Mouse (Mus musculus): Measurements from ENCODE around the gene Mettl14. TPM values are rescaled to one million over a fixed set of nuclear protein-coding genes. Genes with fewer than 3 reads are reported as not detected.
A peak's percentile ranks its signal among the peaks of the same experiment; 100 is the strongest.

The Mettl14 gene
- polyA plus RNA-seq, 1 experiment from 2014 or later, result 12.7 TPM

DNA sequence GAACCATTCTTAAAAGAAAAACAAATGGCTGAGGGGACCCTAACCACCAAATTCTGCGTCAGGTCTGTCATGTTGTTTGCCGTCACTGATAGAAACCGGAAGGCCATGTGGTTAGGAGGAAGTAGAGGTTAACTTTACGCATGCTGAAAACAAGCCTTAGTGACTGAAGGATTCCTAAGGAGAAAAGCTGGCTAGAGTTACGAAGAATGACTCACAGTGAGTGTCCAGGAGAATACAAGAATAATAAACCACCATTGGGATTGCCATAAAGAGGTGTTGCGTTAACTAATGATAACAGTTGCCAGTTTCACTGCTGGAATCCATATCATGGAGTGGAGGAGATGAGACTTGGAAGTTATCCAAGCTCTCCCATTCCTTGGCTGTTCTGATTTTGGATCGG lies 51.0 kb downstream of the Mettl14 start:
- Histone ChIP-seq H3K4me2 (no peak overlapping the region), H3K4me1 (peaks cover 9% of the 10 kb centered on the region; the same call in 1 of the 2 replicates), H3K9me3 (replicated peaks) (no peaks in the 10 kb centered on the region), H3K27me3 (replicated peaks) (no peaks in the 10 kb centered on the region), H3K36me3 (peaks cover 3% of the 10 kb centered on the region; the same call in 1 of the 2 replicates), H3K27ac (peak overlapping the region; percentile 22; the same call in 1 of the 2 replicates), H3K4me3 (no peak overlapping the region), H3K9ac (no peak overlapping the region)
- ATAC-seq, result no peak
- 51% methylated on average over 7 of the region's 7 CpGs for WGBS (ENCODE audit: insufficient replicate concordance)

DNA sequence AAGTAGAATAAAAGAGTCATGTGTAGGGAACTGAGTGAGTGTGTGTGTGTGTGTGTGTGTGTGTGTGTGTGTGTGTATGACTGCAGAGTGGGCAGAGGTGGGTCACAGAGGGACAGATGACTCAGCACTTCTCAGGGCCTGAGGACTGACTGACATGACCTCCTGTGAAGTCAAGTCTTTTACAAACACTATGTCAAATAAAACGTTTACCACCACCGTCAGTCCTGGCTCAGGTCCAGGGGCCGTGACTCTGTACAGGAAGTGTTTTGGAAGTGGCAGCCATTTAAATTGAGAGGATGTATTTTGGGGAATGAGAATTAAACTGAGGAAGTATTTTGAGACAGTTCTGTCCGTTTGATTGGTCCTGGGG lies 52.9 kb downstream of the Mettl14 start:
- Histone ChIP-seq H3K4me1 (peaks cover 9% of the 10 kb centered on the region; the same call in 1 of the 2 replicates), H3K9ac (no peak overlapping the region), H3K4me3 (no peak overlapping the region), H3K9me3 (replicated peaks) (no peaks in the 10 kb centered on the region), H3K36me3 (no peaks in the 10 kb centered on the region), H3K4me2 (no peak overlapping the region), H3K27me3 (replicated peaks) (no peaks in the 10 kb centered on the region), H3K27ac (no peak overlapping the region)
- ATAC-seq, result peak; percentile 72
- 47% methylated on average over 4 of the region's 4 CpGs for WGBS (ENCODE audit: insufficient replicate concordance)

DNA sequence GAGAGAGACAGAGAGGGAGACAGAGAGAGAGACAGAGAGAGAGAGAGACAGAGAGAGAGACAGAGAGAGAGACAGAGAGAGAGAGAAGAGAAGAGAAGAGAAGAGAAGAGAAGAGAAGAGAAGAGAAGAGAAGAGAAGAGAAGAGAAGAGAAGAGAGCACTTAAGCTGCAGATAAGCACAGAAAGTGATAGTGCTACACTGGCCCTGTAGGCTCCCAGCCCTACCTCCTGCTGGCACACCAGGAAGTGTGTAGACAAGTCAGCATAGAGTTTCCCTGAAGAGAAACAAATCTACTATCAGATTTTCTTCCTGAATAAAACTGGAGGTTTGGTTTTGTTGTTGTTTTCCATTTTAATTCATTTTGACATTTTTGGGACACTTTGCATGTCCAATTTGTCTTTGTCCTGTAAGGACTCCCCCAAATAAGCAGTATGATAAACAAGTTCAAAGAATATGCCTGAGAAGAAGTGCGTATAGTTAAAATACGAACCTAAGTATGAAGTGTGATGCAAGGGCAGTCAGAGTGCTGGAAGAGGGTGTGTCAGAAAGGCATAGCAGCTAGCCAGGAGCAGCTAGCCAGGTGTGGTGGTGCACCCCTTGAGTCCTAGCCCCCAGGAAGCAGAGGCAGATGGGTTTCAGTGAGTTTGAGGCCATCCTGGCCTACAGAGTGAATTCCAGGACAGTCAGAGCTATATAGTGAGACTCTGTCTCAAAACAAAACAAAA lies 53.4 kb downstream of the Mettl14 start:
- 72% methylated on average over 2 of the region's 2 CpGs for WGBS (ENCODE audit: insufficient replicate concordance)
- H3K9ac ChIP-seq, result no peak overlapping the region
- H3K9me3 ChIP-seq (replicated peaks), result no peaks in the 10 kb centered on the region
- ATAC-seq, result no peak; the same call in 1 of the 2 replicates
- H3K27me3 ChIP-seq (replicated peaks), result no peaks in the 10 kb centered on the region
- peaks cover 1% of the 10 kb centered on the region; the same call in 1 of the 2 replicates for H3K36me3 ChIP-seq
- H3K4me1 ChIP-seq, result peaks cover 9% of the 10 kb centered on the region; the same call in 1 of the 2 replicates
- no peak overlapping the region for H3K4me2 ChIP-seq
- no peak overlapping the region for H3K4me3 ChIP-seq
- H3K27ac ChIP-seq, result no peak overlapping the region

DNA sequence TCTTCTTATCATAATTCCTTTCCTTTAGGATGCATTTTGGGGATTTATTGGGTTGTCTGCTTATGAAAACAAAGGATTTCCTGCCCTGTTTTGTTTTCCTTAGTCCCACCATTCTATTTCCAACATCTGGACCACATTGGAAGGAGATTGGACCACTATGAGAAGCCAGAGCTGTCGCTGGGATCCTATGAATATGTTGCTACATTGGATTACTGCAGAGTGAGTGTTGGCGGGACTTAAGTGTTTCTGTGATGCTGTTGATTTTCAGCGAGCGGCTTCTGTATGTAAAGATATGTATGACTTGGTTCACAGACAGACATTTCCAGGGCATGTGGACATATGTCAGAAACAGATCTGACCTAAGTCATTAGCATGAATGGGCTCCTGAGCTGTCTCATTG lies 55.7 kb downstream of the Mettl14 start:
- Histone ChIP-seq H3K4me2 (no peak overlapping the region), H3K4me1 (peaks cover 9% of the 10 kb centered on the region; the same call in 1 of the 2 replicates), H3K27ac (no peak overlapping the region), H3K9me3 (replicated peaks) (no peaks in the 10 kb centered on the region), H3K4me3 (no peak overlapping the region), H3K9ac (no peak overlapping the region), H3K27me3 (replicated peaks) (no peaks in the 10 kb centered on the region), H3K36me3 (peaks cover 4% of the 10 kb centered on the region; the same call in 1 of the 2 replicates)
- ATAC-seq, result no peak
- WGBS (ENCODE audit: insufficient replicate concordance), result 72% methylated on average over 4 of the region's 4 CpGs

DNA sequence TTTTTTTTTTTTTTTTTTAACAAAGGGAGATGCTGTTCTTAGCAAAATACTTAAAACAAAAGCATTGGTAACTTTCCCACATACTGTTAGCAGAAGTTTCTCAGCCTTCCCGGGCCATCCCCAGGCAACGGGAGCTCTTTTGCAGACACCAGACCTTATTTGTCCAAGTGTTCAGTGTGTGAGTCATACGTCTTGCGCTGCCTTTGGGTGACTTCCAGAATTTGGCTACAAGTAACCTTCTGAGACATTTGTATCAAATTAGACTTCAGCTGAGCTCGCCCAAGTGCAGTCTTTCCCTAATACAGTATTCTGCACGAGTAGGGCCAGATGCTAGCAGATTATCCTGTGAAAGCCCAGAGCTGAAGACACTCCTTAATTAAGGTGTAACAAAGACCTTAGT lies 56.7 kb downstream of the Mettl14 start:
- H3K9me3 ChIP-seq (replicated peaks), result no peaks in the 10 kb centered on the region
- peaks cover 4% of the 10 kb centered on the region; the same call in 1 of the 2 replicates for H3K36me3 ChIP-seq
- H3K27me3 ChIP-seq (replicated peaks), result no peaks in the 10 kb centered on the region
- ATAC-seq, result no peak
- no peak overlapping the region for H3K4me3 ChIP-seq
- H3K9ac ChIP-seq, result no peak overlapping the region
- no peak overlapping the region for H3K4me2 ChIP-seq
- H3K4me1 ChIP-seq, result peaks cover 12% of the 10 kb centered on the region; the same call in 1 of the 2 replicates
- 69% methylated on average over 6 of the region's 6 CpGs for WGBS (ENCODE audit: insufficient replicate concordance)
- no peak overlapping the region for H3K27ac ChIP-seq

DNA sequence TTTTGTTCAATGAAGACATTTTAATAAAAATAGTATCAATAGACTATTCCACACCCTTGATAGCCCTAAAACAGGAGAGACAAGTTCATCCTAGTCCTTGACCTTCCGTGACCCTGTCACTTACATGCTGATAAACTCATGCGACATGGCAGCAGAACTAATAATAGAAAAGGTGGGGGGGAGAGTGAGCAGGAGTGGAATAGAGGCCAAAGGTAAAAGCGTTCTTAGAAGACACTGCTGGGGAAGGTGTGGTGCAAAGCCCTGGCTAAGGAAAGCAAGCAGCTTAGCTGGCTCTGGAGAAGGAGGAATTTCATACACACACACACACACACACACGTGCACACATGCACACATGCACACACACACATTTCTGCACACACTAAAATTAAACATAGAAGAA lies 61.6 kb downstream of the Mettl14 start:
- Histone ChIP-seq H3K36me3 (peaks cover 4% of the 10 kb centered on the region; the same call in 1 of the 2 replicates), H3K4me1 (0 out of 2 replicates have a peak, but pooled peaks cover 5% of the 10 kb centered on the region), H3K9ac (no peak overlapping the region), H3K4me2 (no peak overlapping the region), H3K9me3 (replicated peaks) (no peaks in the 10 kb centered on the region), H3K27me3 (replicated peaks) (no peaks in the 10 kb centered on the region), H3K27ac (no peak overlapping the region), H3K4me3 (no peak overlapping the region)
- ATAC-seq, result no peak
- 50% methylated on average over 4 of the region's 4 CpGs for WGBS (ENCODE audit: insufficient replicate concordance)

DNA sequence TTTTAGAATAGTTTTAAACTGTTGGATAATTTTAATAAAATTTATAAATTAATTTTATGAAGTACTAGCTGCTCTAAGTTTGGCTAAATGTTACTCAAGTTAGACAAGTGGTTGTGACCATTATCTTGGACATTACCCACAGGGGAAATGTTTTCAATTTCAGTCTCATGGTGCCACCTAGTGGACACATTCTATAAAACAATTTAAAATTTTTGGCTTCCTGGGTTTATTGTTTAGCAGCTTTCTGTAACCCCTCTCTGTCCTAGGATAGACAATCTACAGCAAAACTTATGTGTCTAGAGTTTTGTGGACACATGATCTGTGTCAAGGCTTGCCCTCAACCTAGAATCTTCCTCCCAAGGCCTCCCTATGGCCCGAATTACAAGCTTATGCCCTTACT lies 63.8 kb downstream of the Mettl14 start:
- ATAC-seq, result no peak
- 17% methylated on average over 1 of the region's 1 CpGs for WGBS (ENCODE audit: insufficient replicate concordance)
- Histone ChIP-seq H3K4me2 (no peak overlapping the region), H3K27me3 (replicated peaks) (no peaks in the 10 kb centered on the region), H3K36me3 (no peaks in the 10 kb centered on the region), H3K4me1 (0 out of 2 replicates have a peak, but pooled peaks cover 5% of the 10 kb centered on the region), H3K9ac (no peak overlapping the region), H3K4me3 (no peak overlapping the region), H3K9me3 (replicated peaks) (no peaks in the 10 kb centered on the region), H3K27ac (no peak overlapping the region)

DNA sequence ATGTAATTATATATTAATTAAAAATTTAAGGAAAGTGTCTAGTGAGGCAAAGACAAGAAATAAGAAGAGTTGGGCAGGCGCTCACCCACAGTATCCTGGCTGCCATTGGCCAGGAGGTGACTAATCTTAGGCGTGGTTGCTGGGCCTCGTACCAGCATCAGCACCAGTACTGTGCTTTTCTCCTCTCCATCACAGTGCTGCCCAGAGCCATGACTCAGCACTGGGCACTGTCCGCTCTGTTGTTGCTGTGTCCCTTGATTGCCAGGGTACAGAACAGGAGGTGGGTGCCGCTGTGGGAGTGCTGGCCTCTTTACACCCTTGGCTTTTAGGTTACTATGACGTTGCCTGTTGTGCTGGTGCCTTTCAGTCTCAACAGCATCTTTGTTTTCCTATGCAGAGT lies 64.3 kb downstream of the Mettl14 start:
- no peak overlapping the region for H3K4me3 ChIP-seq
- no peaks in the 10 kb centered on the region for H3K27me3 ChIP-seq (replicated peaks)
- H3K4me2 ChIP-seq, result no peak overlapping the region
- no peaks in the 10 kb centered on the region for H3K36me3 ChIP-seq
- no peaks in the 10 kb centered on the region for H3K9me3 ChIP-seq (replicated peaks)
- 0 out of 2 replicates have a peak, but pooled peaks cover 5% of the 10 kb centered on the region for H3K4me1 ChIP-seq
- H3K27ac ChIP-seq, result no peak overlapping the region
- H3K9ac ChIP-seq, result no peak overlapping the region
- WGBS (ENCODE audit: insufficient replicate concordance), result 76% methylated on average over 6 of the region's 6 CpGs
- no peak for ATAC-seq

DNA sequence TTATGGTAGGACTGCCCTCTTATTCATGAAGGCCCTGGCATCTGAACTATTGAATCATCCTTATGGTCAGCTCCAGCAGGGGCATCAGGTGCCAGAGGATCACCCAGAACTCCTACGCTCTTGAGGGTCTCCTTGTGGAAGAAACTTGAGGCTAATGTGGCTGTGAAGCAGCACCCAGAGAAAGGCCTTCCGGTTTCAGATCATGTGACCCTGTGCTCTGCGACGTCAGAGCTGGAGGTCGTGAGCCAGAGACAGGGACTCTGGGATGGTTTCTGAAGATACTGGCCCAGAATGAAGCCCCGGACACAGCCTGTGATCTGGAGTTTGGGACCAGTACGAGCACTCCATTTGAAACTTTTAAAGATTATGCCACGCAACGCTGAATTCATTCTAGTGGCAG lies 65.6 kb downstream of the Mettl14 start:
- Histone ChIP-seq H3K4me1 (0 out of 2 replicates have a peak, but pooled peaks cover 5% of the 10 kb centered on the region), H3K36me3 (no peaks in the 10 kb centered on the region), H3K9ac (no peak overlapping the region), H3K27ac (no peak overlapping the region), H3K27me3 (replicated peaks) (no peaks in the 10 kb centered on the region), H3K9me3 (replicated peaks) (no peaks in the 10 kb centered on the region), H3K4me2 (no peak overlapping the region), H3K4me3 (no peak overlapping the region)
- WGBS (ENCODE audit: insufficient replicate concordance), result 63% methylated on average over 9 of the region's 9 CpGs
- ATAC-seq, result no peak

Other genes with a start within 250 kb of the Mettl14 start
- 0.89 and 0.96 TPM in 2 replicates for gene Synpo2, start 150.0 kb downstream of the Mettl14 start, polyA plus RNA-seq (2016; fragmentation: Nextera tagmentation; extraction: Ambion mirVana)
- gene Sec24d, start 118.7 kb downstream of the Mettl14 start, polyA plus RNA-seq (2016; fragmentation: Nextera tagmentation; extraction: Ambion mirVana), result 18.8 and 21.6 TPM in 2 replicates
- 0.55 and 0.92 TPM in 2 replicates for gene Prss12, start 60.8 kb upstream of the Mettl14 start, polyA plus RNA-seq (2016; fragmentation: Nextera tagmentation; extraction: Ambion mirVana)

All from liver, embryonic 12.5 days (tissue).